Mouse (Mus musculus) right cerebral cortex, postnatal 10 days (tissue): ENCODE results near the gene Rpap2.

ENCODE experiments used
- DNase-seq, 2 experiments: peaks; one replicate each; pipeline ENCODE4 v3.0.0; 2021; ENCODE audit warnings: low spot score in 2 of 2

Rpap2 gene

GRCm38 (mm10) chr5:107597301-107598077, at the start of gene Rpap2, which contains the start of gene Glmn:
Gene Rpap2 (plus strand): TSS chr5:107597373.
Gene Glmn (minus strand): TSS chr5:107597888.
- DNase-seq = peak; percentile 86 to 90

GRCm38 (mm10) chr5:107547955-107548354, 49.2 kb upstream of the Rpap2 start:
- DNase-seq = no peak

- no peak for DNase-seq
Measured at GRCm38 (mm10) chr5:107548444-107548843, 48.7 kb upstream of the Rpap2 start.

- no peak for DNase-seq
Measured at GRCm38 (mm10) chr5:107554336-107554735, 42.8 kb upstream of the Rpap2 start.

GRCm38 (mm10) chr5:107556969-107557368, 40.2 kb upstream of the Rpap2 start:
- DNase-seq = no peak

GRCm38 (mm10) chr5:107569148-107569547, 28.0 kb upstream of the Rpap2 start:
- DNase-seq = peak; percentile 54 to 57

GRCm38 (mm10) chr5:107598380-107598779, 1.2 kb downstream of the Rpap2 start:
- DNase-seq = peak in 1 of 2 experiments; percentile 18

GRCm38 (mm10) chr5:107611224-107611623, 14.1 kb downstream of the Rpap2 start:
- peak; percentile 80 to 82 for DNase-seq

- DNase-seq = no peak
Measured at GRCm38 (mm10) chr5:107617986-107618385, 20.8 kb downstream of the Rpap2 start.

- DNase-seq = no peak
Measured at GRCm38 (mm10) chr5:107621327-107621726, 24.2 kb downstream of the Rpap2 start.

GRCm38 (mm10) chr5:107633651-107634050, 36.5 kb downstream of the Rpap2 start:
- no peak for DNase-seq

- DNase-seq = no peak
Measured at GRCm38 (mm10) chr5:107637106-107637505, 39.9 kb downstream of the Rpap2 start.

- DNase-seq = no peak
Measured at GRCm38 (mm10) chr5:107638366-107638765, 41.2 kb downstream of the Rpap2 start.

GRCm38 (mm10) chr5:107644595-107644994, 47.4 kb downstream of the Rpap2 start:
- DNase-seq = no peak

GRCm38 (mm10) chr5:107645935-107646334, 48.8 kb downstream of the Rpap2 start:
- no peak for DNase-seq

- DNase-seq = no peak
Measured at GRCm38 (mm10) chr5:107647580-107647979, 50.4 kb downstream of the Rpap2 start.

- no peak for DNase-seq
Measured at GRCm38 (mm10) chr5:107648552-107649125, 51.5 kb downstream of the Rpap2 start.

GRCm38 (mm10) chr5:107649680-107650079, 52.5 kb downstream of the Rpap2 start:
- DNase-seq = no peak

- no peak for DNase-seq
Measured at GRCm38 (mm10) chr5:107650427-107650826, 53.3 kb downstream of the Rpap2 start.

- DNase-seq = no peak
Measured at GRCm38 (mm10) chr5:107652055-107652660, 55.0 kb downstream of the Rpap2 start.

- DNase-seq = no peak
Measured at GRCm38 (mm10) chr5:107678392-107678791, 81.2 kb downstream of the Rpap2 start.

GRCm38 (mm10) chr5:107681300-107681699, 84.1 kb downstream of the Rpap2 start:
- DNase-seq = no peak

- no peak for DNase-seq
Measured at GRCm38 (mm10) chr5:107684380-107684779, 87.2 kb downstream of the Rpap2 start.
